Mouse (Mus musculus): ENCODE results near the gene Camta2.

Gene Camta2

DNA sequence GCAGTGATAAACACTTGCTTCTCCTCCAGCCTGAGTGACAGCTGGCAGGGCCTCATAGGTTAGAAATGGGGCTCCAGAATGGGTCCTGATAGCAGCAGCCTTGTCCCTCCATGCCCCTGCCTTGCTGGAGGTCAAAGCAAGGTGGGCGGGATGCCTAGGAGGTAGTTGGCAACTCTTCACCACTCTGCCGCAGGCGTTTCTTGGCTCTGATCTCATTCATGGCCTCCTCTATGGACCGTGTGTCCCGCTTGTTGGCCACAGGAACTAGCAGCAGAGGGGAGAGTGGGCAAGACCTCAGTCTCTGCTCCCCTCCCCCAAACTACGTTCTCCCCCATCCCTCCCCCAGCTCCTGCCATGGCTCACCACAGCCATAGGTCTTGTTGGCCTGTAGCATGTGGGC is 23.9 kb downstream of the Camta2 start:
- no peak for DNase-seq (ENCODE audit: low read depth)

DNA sequence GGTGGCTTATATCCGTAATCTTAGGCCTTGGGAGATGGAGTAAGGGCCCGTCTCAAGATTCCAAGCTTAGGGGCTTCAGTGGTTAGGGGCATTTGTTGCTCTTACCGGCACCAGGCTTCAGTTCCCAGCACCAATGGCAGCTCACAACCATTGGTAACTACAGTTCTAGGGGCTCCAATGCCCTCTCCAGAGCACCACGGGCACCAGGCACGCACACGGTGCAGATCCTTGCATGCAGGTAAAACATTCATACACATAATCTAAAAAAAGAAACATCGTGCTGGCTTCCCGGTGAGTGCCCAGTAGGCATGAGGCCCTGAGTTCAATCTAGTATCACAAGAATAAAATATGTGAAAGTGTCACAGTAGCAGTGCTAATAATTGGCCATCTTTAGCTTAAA is 24.8 kb downstream of the Camta2 start:
- DNase-seq (ENCODE audit: low read depth): no peak

DNA sequence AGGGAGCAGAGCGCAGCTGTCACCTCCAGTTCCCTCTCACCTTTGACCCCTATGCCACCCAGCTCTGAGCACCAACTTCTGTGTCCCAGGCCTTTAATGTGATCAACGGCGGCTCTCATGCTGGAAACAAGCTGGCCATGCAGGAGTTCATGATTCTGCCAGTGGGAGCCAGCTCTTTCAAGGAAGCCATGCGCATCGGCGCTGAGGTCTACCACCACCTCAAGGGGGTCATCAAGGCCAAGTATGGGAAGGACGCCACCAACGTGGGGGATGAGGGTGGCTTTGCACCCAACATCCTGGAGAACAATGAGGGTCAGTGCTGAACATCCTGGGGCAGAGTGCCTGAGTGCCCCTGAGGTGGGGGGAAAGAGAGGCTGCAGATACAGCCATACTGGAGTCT is 27.3 kb downstream of the Camta2 start:
- DNase-seq (ENCODE audit: low read depth): no peak

DNA sequence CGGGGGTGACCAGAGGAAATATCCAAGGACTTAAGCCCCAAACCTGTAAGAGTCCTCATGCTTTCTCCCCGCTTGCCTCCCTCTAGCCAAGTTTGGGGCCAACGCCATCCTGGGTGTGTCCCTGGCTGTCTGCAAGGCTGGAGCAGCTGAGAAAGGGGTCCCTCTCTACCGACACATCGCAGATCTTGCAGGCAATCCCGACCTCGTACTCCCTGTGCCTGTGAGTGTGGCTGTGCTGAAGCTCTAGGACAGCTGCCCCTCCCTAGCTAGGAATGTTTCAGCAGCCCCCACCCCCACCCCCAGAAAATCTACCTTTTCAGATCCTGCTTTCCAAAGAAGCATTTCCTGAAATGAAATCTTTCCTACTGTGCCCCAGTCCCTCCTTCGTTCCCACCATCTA is 29.0 kb downstream of the Camta2 start:
- no peak for DNase-seq (ENCODE audit: low read depth)

DNA sequence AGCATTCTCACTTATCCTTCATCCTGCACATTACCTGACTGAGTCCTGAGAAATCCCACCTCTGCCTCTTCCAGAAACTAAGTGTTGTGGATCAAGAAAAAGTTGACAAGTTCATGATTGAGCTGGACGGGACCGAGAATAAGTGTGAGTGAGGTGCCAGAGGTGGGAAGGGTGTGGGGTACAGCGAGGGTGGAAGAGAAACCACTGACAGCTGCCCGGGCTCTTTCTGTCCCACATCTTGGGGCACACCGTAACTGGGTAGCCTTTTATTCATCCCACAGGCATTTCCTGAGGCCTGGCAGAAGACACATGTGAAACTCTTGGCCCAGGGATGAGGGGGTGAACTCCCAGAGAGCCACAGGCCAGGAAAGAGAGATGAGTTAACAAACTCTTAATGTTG is 29.4 kb downstream of the Camta2 start:
- no peak for DNase-seq (ENCODE audit: low read depth)

DNA sequence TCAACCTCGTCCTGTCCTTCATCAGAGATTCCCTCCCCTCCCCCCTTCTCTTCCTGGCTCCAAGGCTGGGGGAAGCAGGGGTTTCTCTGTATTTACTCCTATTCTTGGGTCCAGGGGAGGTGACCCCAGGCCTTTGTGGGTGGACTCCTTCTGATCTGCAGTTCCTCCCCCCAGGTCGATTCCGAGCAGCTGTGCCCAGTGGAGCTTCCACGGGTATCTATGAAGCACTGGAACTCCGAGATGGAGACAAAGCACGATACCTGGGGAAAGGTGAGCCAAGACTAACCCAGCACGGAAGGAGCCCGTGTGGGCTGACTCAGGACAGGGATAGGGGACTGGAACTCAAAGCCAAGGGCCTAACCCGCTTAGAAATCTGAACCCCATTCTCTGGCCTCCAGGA is 29.9 kb downstream of the Camta2 start:
- DNase-seq (ENCODE audit: low read depth): no peak

DNA sequence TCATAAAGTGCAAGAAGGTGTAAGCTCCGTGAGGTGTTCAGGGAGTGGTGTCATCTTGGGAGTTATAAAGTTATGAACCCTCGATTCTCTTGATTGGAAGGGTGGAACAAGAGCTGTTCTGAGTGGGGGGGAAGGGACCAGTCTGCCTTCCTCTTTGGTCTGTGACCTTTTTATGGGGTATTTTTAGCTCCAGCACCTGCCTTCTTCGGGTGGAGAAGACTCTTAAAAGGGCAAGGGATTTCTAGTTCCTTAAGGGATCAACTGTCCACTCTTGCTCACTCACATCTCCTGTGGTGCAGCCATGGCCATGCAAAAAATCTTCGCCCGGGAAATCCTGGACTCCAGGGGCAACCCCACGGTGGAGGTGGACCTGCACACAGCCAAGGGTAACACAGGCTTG is 30.3 kb downstream of the Camta2 start:
- no peak for DNase-seq (ENCODE audit: low read depth)

DNA sequence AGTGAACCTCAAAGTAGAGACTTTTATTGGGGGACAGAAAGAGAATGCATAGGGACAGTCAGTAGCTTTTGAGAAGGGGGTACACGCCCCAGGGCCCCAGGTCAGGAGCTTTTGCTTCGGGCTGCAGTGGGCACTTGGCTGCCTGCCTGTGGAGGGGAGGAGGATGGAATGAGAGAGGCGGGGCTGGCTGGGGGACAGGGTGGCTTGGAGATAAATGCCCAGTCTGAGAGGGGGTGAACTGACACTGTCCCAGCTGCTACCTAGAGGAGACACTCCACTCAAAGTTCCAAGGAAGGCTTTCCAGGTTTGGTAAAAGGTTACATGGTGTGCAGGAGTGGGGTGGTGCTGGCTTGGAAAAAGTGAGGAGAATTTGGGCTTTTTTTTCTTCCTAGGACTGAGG is 30.9 kb downstream of the Camta2 start, which contains the start of gene Eno3:
TSS of gene Eno3 (plus strand) at position 239 of the 400 bp plus-strand sequence.
- peak; percentile 46 for DNase-seq (ENCODE audit: low read depth)

DNA sequence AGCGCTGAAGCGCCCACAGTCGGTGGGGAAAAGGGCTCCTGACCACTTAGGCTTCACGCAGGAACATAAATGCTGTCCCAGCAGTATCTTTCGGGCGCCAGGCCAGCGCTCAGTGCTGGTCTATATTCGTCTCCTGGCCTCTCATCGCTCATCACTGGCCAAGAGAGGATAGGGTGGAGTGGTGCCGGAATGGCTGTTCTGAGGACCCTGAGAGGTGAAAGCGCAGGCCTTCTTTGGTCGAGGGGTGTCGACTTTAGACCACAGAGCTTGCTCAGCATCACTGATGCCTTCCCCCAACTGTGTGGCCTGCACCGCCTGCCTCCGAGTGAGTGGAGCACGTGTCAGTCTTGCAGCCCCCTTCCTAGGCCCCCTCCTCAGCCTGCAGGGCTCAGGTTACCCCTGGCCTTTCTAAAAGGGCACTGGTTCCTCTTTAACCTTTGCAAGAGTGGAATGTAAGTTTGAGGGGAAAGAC is 31.4 kb downstream of the Camta2 start:
- DNase-seq (ENCODE audit: low read depth): peak; percentile 65

DNA sequence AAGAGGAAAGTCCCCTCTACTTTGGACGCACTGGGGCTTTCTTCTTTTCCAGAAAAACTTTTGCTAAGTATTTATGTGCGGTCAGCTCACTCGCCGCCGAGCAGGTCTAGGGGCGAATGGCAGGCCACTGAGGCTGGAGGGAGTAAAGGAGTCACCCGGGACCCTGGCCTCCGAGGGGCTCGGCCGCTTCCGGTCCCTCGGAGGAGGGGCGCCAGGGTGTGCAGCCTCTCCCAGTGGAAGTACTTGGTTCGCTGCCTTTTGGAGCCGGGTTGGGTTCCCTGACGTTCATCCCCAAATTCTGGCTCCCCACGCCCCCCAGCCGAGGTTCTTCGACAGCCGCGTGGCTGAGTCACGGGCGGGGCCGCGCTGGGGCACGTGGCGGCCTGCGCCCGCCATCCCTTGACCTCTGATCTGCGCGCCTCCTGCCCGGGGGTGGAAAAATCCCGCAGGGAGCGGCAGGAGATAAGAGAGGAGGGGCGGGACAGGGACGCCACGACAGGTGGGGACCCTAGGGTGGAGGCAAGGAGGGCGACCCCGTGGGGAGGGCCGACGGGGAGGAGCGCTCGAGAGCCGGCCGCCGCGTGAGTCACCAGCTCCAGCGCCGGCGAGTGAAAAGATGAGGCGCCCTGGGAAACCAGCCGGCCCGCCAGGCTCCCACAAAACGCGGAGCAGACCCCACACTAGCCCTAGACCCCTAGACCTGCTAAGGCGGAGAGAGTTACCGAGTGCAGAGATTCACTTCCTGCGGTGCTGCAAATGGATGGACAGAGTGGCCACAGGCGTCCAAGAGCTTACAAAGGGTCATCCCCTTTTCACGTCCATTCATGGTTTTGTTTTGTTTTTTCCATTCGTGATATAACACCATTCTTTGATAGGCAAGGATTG is 32.1 kb downstream of the Camta2 start:
- DNase-seq (ENCODE audit: low read depth): peak; percentile 81

DNA sequence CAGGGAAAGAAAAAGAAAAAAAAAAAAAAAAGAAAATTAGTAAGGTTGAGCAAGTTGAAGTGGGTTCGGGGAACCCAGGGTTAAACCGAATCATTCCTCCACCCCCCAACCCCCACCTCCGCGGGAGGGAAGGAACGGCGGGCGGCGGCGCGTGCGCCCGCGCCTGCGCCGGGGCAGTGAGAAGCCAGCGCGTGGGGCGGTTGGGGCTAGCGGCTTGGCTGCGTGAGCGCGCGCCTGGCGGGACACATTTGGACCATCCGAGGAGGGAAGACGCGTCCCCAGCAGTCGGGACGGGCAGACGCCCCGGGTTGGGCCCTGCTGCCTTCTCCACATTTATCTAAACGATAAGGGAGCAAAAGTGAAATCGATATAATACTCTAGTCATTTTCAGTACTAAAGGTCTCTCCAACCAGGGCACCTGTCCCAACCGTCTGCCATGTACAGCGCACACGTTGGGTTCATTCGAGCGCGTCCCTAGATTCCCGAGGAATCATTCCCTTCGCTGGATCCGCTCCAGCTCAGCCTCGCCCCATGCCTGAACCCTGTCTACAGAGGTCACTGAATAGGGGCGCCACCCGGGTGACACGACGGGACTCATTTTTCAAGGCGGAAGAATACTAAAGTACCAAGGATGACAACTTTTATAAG is 32.9 kb downstream of the Camta2 start:
- peak; percentile 88 for DNase-seq (ENCODE audit: low read depth)

DNA sequence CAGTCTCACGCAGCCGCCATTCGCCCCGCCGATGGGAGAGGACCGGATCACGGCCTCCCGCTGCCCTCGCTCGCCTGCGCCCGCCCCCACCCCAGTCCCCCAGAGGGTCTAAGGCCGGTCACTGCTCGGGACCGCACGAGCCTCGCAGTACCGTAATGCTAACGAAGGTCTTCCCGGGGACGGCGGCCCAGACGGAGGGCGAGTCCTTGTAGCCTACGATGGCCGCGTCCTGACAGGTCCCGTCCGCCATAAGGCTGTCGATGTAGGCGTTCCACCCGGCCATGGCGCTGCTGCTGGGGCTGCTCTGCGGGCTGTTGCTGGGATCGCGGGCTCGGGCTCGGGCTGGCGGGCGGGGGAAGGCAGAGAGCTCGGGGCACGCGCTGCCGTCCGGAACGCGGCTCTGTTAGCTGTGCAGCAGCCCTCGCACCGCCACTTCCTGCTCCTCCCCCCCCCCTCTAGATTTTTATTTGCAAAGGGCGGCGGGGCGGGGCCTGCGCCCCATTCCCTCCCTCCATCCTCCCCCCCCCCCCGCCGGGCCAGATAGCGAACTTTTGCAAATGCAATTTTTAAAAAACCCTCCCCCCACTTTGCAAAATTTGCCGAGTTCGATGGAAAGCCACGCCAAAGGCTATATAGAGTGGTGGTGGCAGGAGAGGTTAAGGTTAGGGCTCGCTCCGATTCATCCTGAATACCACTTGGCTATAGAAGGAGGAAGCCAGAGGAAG is 33.5 kb downstream of the Camta2 start, which contains the start of gene Pfn1:
TSS of gene Pfn1 (minus strand) at position 447 of the 725 bp plus-strand sequence.
- DNase-seq (ENCODE audit: low read depth): peak; percentile 94

DNA sequence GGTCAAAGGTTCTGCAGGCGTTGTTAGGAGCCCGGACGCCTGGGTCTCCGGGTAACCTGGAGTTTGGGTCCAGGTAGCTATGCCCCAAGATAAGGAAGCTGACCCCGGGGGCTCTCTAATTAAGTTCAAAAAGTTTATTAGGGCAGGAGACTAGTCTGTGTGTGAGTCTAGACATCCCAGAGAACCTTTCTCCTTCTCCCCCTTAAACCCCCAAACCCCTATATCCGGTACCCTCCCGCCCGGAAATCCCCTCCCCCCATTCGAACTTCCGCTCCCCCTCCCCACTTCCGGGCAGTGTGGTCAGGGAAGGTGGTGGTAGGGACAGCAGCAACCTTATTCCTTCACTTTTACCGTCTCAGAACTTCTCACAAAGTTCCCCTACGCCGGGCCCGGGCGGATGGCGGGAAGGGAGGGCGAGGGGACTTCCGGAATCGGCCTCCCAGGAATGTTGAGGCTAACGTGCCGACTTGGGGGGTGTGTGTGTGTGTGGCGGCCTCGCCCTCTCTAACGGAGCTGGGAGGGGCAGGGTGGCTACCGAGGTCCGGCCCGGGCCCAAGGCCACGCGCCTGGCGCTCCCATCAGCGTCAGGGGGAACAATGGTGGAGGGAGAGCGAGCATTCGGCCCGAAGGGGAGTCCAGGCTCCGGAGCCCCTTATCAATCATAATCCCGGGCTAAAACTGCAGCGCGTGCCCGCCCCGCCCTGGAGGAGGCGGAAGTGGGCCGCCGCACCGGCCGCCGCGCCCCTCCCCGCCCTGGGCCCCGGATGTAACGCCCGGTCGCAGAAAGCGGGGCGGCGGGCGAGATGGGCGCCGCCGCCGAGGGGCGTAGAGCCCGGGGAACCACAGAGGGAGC is 34.3 kb downstream of the Camta2 start:
- peak; percentile 88 for DNase-seq (ENCODE audit: low read depth)

DNA sequence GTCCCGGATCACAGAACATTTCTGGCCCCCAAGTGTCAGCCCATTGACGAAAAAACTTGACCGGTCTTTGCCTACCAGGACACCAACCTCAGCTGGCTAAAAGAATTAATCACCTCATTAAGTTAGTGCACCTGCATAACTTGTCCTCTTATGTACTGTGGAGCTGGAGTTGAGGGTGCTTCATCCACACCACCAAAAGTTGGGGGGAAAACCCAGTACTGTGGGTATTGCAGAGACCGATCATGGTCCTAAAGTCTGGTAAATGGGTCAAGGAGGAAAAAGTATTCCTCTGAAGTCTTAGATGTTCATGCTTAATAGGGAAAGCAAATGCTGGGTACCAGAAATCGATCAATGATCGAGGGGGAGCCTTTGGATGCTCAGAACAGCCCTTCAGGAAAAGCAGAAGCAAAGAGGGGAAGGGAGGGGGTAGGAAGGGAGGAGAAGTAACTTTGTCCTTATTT is 35.0 kb downstream of the Camta2 start:
- DNase-seq (ENCODE audit: low read depth): no peak

DNA sequence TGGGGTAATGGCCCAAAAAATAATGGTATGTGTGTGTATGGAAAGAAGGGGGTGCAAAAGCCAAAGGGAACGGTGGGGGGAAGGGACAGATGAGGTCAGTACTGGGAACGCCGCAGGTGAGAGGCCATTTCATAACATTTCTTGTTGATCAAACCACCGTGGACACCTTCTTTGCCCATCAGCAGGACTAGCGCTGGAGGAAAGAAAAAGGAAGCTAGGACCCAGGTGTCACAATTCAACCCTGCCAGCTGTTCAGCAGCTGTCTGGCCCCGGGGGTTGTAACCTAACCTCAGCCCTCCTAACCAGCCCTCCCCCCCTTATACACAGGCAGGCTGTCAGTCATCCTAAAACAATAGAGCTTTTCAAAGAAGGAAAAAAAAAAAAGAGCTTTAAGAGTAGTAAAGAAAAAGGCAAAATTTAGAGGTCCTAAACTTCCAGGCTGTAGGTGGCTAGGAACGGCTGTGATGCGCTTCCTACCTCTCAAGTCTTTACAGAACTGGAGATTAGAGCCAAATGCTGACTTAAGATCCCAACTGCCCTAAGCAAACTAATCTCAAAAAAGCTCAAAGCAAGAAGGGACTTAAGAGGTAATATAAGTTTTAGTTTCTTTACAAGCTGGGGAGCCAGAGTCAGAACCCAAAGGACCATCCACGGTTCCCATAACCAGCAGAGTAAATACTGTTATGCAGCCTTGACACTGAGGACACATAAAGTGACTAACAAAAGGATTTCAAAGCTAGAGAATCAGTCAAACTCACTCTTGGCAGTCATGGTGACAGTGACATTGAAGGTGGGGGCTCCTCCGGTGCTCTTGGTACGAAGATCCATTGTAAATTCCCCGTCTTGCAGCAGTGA is 35.6 kb downstream of the Camta2 start:
- peak; percentile 68 for DNase-seq (ENCODE audit: low read depth)

DNA sequence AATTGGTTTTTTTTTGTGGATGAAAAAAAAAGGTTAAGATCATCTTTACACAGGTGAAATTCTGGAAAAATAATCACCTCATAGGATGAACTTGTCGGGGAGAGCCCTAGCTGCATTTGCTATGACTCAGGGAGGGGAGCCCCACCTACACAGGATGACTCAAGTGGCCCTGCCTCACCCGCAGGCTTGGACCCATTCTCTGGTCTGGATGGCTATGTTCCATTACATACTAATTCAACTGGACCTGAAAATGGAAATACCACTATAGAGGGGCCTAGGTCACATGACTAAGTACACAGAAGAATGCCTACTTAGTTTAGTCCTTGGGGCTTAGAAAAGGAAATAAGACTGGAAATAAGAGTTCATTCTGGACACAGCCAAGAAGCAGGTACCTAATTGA is 36.5 kb downstream of the Camta2 start:
- peak; percentile 87 for DNase-seq (ENCODE audit: low read depth)

DNA sequence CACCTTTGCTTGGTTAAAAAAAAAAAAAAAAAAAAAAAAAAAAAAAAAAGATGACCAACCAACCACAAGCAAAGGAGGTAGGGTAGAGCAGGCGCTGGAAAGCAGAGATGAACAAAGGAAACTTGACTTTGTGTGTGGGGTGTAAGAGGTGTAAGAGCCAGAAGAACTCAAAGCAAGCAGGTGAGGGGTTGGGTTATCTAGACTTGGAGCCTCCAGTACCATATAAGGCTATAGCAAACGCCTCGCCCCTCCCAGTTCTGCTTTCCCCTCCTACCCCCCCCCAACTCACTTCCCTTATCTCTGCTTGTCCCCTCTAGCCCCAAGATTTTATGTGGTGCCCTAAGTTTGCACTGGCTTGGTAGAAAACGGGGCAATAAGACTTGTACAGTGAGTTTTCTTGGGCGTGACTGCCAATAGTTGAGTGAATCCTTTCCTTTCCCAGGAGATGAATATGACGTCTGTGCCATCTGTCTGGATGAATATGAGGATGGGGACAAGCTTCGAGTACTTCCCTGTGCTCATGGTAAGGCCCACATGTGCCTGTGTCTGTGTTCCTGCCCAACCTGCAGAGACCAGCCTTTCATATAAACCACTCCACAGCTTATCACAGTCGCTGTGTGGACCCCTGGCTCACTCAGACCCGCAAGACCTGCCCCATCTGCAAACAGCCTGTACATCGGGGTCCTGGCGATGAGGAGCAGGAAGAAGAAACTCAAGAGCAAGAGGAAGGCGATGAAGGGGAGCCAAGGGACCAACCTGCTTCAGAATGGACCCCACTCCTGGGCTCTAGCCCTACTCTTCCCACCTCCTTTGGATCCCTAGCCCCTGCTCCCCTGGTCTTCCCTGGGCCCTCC is 37.4 kb downstream of the Camta2 start:
- peak; percentile 88 for DNase-seq (ENCODE audit: low read depth)

DNA sequence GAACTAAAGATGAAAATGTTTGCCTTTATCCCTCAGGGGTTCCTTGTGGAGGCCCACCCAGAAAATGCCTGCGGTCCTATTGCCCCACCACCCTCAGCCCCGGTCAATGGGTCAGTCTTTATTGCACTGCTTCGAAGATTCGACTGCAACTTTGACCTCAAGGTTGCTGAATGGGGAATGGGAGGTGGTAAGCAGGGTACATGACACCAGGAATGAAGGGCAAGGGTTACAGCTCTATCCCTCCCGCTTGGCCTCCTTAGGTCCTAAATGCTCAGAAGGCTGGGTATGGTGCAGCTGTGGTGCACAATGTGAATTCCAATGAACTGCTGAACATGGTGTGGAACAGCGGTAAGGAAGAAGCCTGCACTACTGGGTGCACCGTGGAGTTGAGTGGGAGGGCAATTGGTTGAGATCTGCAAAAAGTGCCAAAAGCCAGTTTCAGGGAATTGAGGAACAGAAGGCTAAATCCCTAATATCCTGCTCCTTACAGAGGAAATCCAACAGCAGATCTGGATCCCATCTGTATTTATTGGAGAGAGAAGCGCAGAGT is 38.6 kb downstream of the Camta2 start:
- DNase-seq (ENCODE audit: low read depth): peak; percentile 28

DNA sequence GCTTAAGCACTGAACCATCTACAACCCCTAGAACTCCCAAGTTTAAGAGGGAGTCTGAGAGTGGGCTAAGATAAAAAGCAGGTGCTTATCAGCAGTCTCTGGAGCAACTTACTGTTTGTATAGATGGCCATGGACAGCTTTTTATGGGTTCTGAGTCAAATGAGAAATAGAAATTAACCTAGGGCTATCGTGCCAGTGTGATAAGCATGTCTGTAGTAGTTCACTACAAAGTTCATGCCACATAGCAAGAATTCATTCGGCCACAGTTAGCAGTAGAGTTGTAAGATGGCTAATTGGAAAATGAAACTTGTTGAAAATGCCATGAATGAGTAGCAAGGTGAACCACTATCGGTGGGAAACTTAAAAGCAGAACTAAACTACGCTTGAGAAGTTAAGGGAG is 39.4 kb downstream of the Camta2 start:
- peak; percentile 51 for DNase-seq (ENCODE audit: low read depth)
